Mouse (Mus musculus): ENCODE measurements around the gene Myoz1. TPM values are rescaled to one million over a fixed set of nuclear protein-coding genes. Genes with fewer than 3 reads are reported as not detected.

The Myoz1 gene
- polyA plus RNA-seq, 1 experiment from 2014 or later = 23.6 TPM

GRCm38 (mm10) chr14:20621903-20622302, 34.4 kb downstream of the Myoz1 start:
- ATAC-seq (replicated peaks; ENCODE audit: insufficient number of reproducible peaks, low FRiP score, low TSS enrichment) = no peak
- Histone ChIP-seq H3K4me2 (no peak overlapping the region), H3K4me1 (ENCODE audit: control insufficient read depth, insufficient read depth, low read length) (peaks cover 4% of the 10 kb centered on the region; the same call in 1 of the 2 replicates), H3K4me3 (ENCODE audit: low read depth, low read length) (no peak overlapping the region), H3K27me3 (ENCODE audit: control insufficient read depth, insufficient read depth, low read length) (no peaks in the 10 kb centered on the region), H3K27ac (ENCODE audit: low read depth, low read length) (no peak overlapping the region), H3K9me3 (replicated peaks; ENCODE audit: control insufficient read depth, low read length) (no peaks in the 10 kb centered on the region), H3K36me3 (ENCODE audit: control insufficient read depth, insufficient read depth, low read length) (no peaks in the 10 kb centered on the region; the same call in 1 of the 2 replicates), H3K9ac (ENCODE audit: low read depth, low read length) (no peak overlapping the region)
- WGBS (ENCODE audit: insufficient replicate concordance) = 78% methylated on average over 2 of the region's 2 CpGs

- ATAC-seq (replicated peaks; ENCODE audit: insufficient number of reproducible peaks, low FRiP score, low TSS enrichment) = no peak
- H3K27me3 ChIP-seq (ENCODE audit: control insufficient read depth, insufficient read depth, low read length) = no peaks in the 10 kb centered on the region
Measured at GRCm38 (mm10) chr14:20619131-20619530, 37.2 kb downstream of the Myoz1 start.

GRCm38 (mm10) chr14:20618211-20618610, 38.1 kb downstream of the Myoz1 start:
- H3K9me3 ChIP-seq (replicated peaks; ENCODE audit: control insufficient read depth, low read length) = no peaks in the 10 kb centered on the region
- peaks cover 8% of the 10 kb centered on the region; the same call in 1 of the 2 replicates for H3K4me1 ChIP-seq (ENCODE audit: control insufficient read depth, insufficient read depth, low read length)
- no peaks in the 10 kb centered on the region for H3K27me3 ChIP-seq (ENCODE audit: control insufficient read depth, insufficient read depth, low read length)
- ATAC-seq (replicated peaks; ENCODE audit: insufficient number of reproducible peaks, low FRiP score, low TSS enrichment) = no peak
- H3K36me3 ChIP-seq (ENCODE audit: control insufficient read depth, insufficient read depth, low read length) = no peaks in the 10 kb centered on the region; the same call in 1 of the 2 replicates
- no peak overlapping the region for H3K27ac ChIP-seq (ENCODE audit: low read depth, low read length)
- no peak overlapping the region for H3K4me3 ChIP-seq (ENCODE audit: low read depth, low read length)
- WGBS (ENCODE audit: insufficient replicate concordance) = 71% methylated on average over 5 of the region's 5 CpGs
- H3K4me2 ChIP-seq = no peak overlapping the region
- no peak overlapping the region for H3K9ac ChIP-seq (ENCODE audit: low read depth, low read length)

More at GRCm38 (mm10) chr14:20619131-20619530, 37.2 kb downstream of the Myoz1 start:
- no peak overlapping the region for H3K4me2 ChIP-seq
- H3K4me1 ChIP-seq (ENCODE audit: control insufficient read depth, insufficient read depth, low read length) = peaks cover 8% of the 10 kb centered on the region; the same call in 1 of the 2 replicates
- no peak overlapping the region for H3K9ac ChIP-seq (ENCODE audit: low read depth, low read length)
- H3K9me3 ChIP-seq (replicated peaks; ENCODE audit: control insufficient read depth, low read length) = no peaks in the 10 kb centered on the region
- H3K36me3 ChIP-seq (ENCODE audit: control insufficient read depth, insufficient read depth, low read length) = no peaks in the 10 kb centered on the region; the same call in 1 of the 2 replicates
- no peak overlapping the region for H3K27ac ChIP-seq (ENCODE audit: low read depth, low read length)
- no peak overlapping the region for H3K4me3 ChIP-seq (ENCODE audit: low read depth, low read length)

- H3K9me3 ChIP-seq (replicated peaks; ENCODE audit: control insufficient read depth, low read length) = no peaks in the 10 kb centered on the region
- H3K27me3 ChIP-seq (ENCODE audit: control insufficient read depth, insufficient read depth, low read length) = no peaks in the 10 kb centered on the region
- ATAC-seq (replicated peaks; ENCODE audit: insufficient number of reproducible peaks, low FRiP score, low TSS enrichment) = no peak
- 0 out of 2 replicates have a peak overlapping the region, but pooled peaks have one; percentile 2 for H3K27ac ChIP-seq (ENCODE audit: low read depth, low read length)
- no peaks in the 10 kb centered on the region; the same call in 1 of the 2 replicates for H3K36me3 ChIP-seq (ENCODE audit: control insufficient read depth, insufficient read depth, low read length)
- H3K4me1 ChIP-seq (ENCODE audit: control insufficient read depth, insufficient read depth, low read length) = peaks cover 8% of the 10 kb centered on the region; the same call in 1 of the 2 replicates
- WGBS (ENCODE audit: insufficient replicate concordance) = 28% methylated on average over 2 of the region's 2 CpGs
- no peak overlapping the region for H3K4me2 ChIP-seq
- no peak overlapping the region for H3K4me3 ChIP-seq (ENCODE audit: low read depth, low read length)
- H3K9ac ChIP-seq (ENCODE audit: low read depth, low read length) = no peak overlapping the region
Measured at GRCm38 (mm10) chr14:20616421-20616820, 39.9 kb downstream of the Myoz1 start.

GRCm38 (mm10) chr14:20615075-20615474, 41.3 kb downstream of the Myoz1 start:
- H3K36me3 ChIP-seq (ENCODE audit: control insufficient read depth, insufficient read depth, low read length) = no peaks in the 10 kb centered on the region
- peaks cover 8% of the 10 kb centered on the region; the same call in 1 of the 2 replicates for H3K4me1 ChIP-seq (ENCODE audit: control insufficient read depth, insufficient read depth, low read length)
- no peaks in the 10 kb centered on the region for H3K27me3 ChIP-seq (ENCODE audit: control insufficient read depth, insufficient read depth, low read length)
- no peak for ATAC-seq (replicated peaks; ENCODE audit: insufficient number of reproducible peaks, low FRiP score, low TSS enrichment)
- no peak overlapping the region for H3K4me2 ChIP-seq
- no peaks in the 10 kb centered on the region for H3K9me3 ChIP-seq (replicated peaks; ENCODE audit: control insufficient read depth, low read length)
- no peak overlapping the region for H3K4me3 ChIP-seq (ENCODE audit: low read depth, low read length)
- 99% methylated on average over 2 of the region's 2 CpGs for WGBS (ENCODE audit: insufficient replicate concordance)
- H3K27ac ChIP-seq (ENCODE audit: low read depth, low read length) = no peak overlapping the region
- H3K9ac ChIP-seq (ENCODE audit: low read depth, low read length) = no peak overlapping the region

- no peaks in the 10 kb centered on the region for H3K27me3 ChIP-seq (ENCODE audit: control insufficient read depth, insufficient read depth, low read length)
- no peak overlapping the region for H3K4me3 ChIP-seq (ENCODE audit: low read depth, low read length)
- no peaks in the 10 kb centered on the region for H3K36me3 ChIP-seq (ENCODE audit: control insufficient read depth, insufficient read depth, low read length)
- ATAC-seq (replicated peaks; ENCODE audit: insufficient number of reproducible peaks, low FRiP score, low TSS enrichment) = no peak
- H3K4me2 ChIP-seq = no peak overlapping the region
- peaks cover 6% of the 10 kb centered on the region; the same call in 1 of the 2 replicates for H3K4me1 ChIP-seq (ENCODE audit: control insufficient read depth, insufficient read depth, low read length)
- no peaks in the 10 kb centered on the region for H3K9me3 ChIP-seq (replicated peaks; ENCODE audit: control insufficient read depth, low read length)
- H3K9ac ChIP-seq (ENCODE audit: low read depth, low read length) = no peak overlapping the region
- H3K27ac ChIP-seq (ENCODE audit: low read depth, low read length) = no peak overlapping the region
- WGBS (ENCODE audit: insufficient replicate concordance) = 81% methylated on average over 1 of the region's 1 CpGs
Measured at GRCm38 (mm10) chr14:20612820-20613219, 43.5 kb downstream of the Myoz1 start.

- H3K27me3 ChIP-seq (ENCODE audit: control insufficient read depth, insufficient read depth, low read length) = no peaks in the 10 kb centered on the region
- no peaks in the 10 kb centered on the region for H3K36me3 ChIP-seq (ENCODE audit: control insufficient read depth, insufficient read depth, low read length)
- 58% methylated on average over 4 of the region's 4 CpGs for WGBS (ENCODE audit: insufficient replicate concordance)
- ATAC-seq (replicated peaks; ENCODE audit: insufficient number of reproducible peaks, low FRiP score, low TSS enrichment) = peak; percentile 49; the same call in 1 of the 2 replicates
- H3K9me3 ChIP-seq (replicated peaks; ENCODE audit: control insufficient read depth, low read length) = no peaks in the 10 kb centered on the region
- peak overlapping the region; percentile 43 for H3K4me2 ChIP-seq
- peak overlapping the region; percentile 75 for H3K27ac ChIP-seq (ENCODE audit: low read depth, low read length)
- H3K4me1 ChIP-seq (ENCODE audit: control insufficient read depth, insufficient read depth, low read length) = 0 out of 2 replicates have a peak, but pooled peaks cover 2% of the 10 kb centered on the region
- H3K4me3 ChIP-seq (ENCODE audit: low read depth, low read length) = no peak overlapping the region
- no peak overlapping the region for H3K9ac ChIP-seq (ENCODE audit: low read depth, low read length)
Measured at GRCm38 (mm10) chr14:20610146-20610545, 46.2 kb downstream of the Myoz1 start.

- no peak for ATAC-seq (replicated peaks; ENCODE audit: insufficient number of reproducible peaks, low FRiP score, low TSS enrichment)
- H3K4me1 ChIP-seq (ENCODE audit: control insufficient read depth, insufficient read depth, low read length) = 0 out of 2 replicates have a peak, but pooled peaks cover 2% of the 10 kb centered on the region
- no peak overlapping the region for H3K4me3 ChIP-seq (ENCODE audit: low read depth, low read length)
- no peak overlapping the region for H3K27ac ChIP-seq (ENCODE audit: low read depth, low read length)
- H3K9ac ChIP-seq (ENCODE audit: low read depth, low read length) = no peak overlapping the region
- no peaks in the 10 kb centered on the region for H3K27me3 ChIP-seq (ENCODE audit: control insufficient read depth, insufficient read depth, low read length)
- no peaks in the 10 kb centered on the region for H3K9me3 ChIP-seq (replicated peaks; ENCODE audit: control insufficient read depth, low read length)
- 52% methylated on average over 3 of the region's 3 CpGs for WGBS (ENCODE audit: insufficient replicate concordance)
- no peaks in the 10 kb centered on the region for H3K36me3 ChIP-seq (ENCODE audit: control insufficient read depth, insufficient read depth, low read length)
- no peak overlapping the region; the same call in 1 of the 2 replicates for H3K4me2 ChIP-seq
Measured at GRCm38 (mm10) chr14:20609519-20609918, 46.8 kb downstream of the Myoz1 start.
